Mouse (Mus musculus) kidney, postnatal 10 days (tissue): ENCODE measurements at regions not wholly inside any gene's neighbourhood (a gene's known extent, or its start where the extent isn't known, plus 50 kb on each side); places are given as distances from the start of the nearest gene placed in this dataset.

Experiments
- DNase-seq: peaks from one replicate; pipeline ENCODE4 v3.0.0; 2021; ENCODE audit warnings: mixed read lengths

GRCm38 (mm10) chr10:43718768-43719167 is 140.7 kb downstream of the Cd24a start:
- no peak for DNase-seq

- DNase-seq = no peak
Measured at GRCm38 (mm10) chr10:43721356-43721755, 143.3 kb downstream of the Cd24a start.

GRCm38 (mm10) chr10:43722164-43722563 is 144.1 kb downstream of the Cd24a start:
- no peak for DNase-seq

DNA sequence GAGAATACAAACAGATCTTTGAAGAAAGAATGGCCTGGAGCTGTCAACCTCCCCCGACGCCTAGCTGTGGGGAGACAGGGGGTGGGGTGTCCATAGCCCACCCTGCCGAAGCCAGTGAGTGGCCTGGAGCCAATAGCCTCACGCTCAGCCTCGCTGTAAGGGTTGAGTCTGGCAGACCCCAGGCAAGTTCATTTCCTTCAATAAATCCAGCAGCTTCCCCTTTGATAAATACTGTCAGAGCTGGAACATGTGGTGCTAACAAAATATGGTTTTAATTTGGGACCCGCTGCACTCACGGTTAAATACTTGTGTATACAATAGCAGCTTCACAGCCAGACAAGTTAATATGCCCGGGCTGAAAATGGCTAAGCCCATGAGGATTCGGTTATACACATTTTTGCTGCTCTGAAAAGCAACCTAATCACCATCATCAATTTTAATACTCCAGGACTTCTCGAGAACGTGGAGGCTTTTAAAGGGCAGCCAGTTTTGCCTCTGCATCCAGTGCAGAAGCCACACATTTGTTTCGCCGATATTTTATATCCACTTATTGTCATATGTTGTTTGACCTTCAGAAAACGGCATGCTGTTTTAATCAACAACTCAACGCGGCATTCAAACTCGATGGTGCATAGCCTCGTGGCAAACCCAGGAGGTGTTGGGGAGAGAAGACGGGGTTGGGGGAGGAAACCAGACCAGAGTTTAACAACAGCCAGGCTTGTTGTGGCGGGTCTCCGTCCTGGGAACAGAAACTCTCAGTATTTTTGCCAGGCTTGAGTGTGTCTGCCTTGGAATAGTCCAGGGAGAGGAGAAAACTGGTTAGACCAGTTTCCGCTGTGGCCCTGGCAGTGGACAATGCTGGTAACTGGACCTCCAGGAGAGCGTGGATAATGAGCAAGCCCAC is 144.9 kb downstream of the Cd24a start:
- peak; percentile 71 for DNase-seq

- no peak for DNase-seq
Measured at GRCm38 (mm10) chr10:43723615-43723937, 145.5 kb downstream of the Cd24a start.

- DNase-seq = no peak
Measured at GRCm38 (mm10) chr10:43727746-43728145, 149.7 kb downstream of the Cd24a start.

- no peak for DNase-seq
Measured at GRCm38 (mm10) chr10:43729184-43729583, 151.1 kb downstream of the Cd24a start.

- no peak for DNase-seq
Measured at GRCm38 (mm10) chr10:43733618-43734415, 155.7 kb downstream of the Cd24a start.

- DNase-seq = no peak
Measured at GRCm38 (mm10) chr10:43739181-43739580, 161.1 kb downstream of the Cd24a start.

DNA sequence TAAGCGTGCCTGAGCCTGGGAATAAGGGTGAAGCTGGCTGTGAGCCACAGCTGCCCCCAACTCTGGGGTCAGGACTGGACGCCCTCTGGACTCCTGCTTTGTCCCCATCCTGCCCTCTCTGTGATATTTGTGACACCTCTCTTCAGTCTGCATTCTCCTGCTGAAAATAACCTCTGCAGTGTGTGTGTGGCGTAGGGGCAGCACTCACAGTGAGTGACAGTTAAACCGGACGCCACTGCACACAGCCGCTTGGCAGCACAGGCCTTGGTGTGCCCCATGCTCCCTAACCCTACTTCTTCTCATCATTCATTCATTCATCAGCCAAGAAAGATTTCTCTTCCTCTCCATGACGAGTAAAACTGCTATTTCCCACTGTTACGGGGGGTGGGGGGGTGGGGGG is 161.6 kb downstream of the Cd24a start:
- no peak for DNase-seq

DNA sequence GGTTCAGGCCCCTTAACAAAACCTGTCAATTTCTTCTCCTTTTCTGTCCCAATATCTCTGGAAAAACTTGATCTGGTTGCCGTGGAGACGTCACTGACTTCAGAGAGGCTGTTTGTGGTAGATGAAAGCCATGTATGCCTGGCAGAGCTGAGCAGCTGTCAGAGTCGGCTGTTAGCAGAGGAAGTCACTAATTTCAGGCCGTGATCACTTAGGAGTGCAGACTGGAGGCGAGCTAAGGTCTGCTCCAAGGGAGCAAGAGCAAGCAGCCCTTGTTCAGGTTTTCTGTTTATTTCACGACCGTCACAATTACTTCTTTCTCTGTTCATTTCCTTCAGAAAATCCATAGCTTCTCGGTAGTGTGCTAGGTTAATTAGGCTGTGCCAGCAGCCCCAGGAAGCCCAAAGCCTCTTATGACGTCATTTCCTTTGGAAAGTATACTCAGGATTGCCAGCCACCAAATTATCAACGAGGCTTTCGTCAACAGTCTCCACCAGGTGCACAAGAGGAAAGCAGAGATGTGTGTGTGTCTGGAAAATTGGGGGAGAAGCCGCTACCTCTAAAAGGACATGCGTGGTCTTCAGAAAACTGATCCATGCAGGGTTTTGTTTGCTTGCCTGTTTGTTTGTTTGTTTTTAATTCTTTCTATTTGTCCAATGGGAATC is 161.2 kb downstream of the Qrsl1 start:
- peak; percentile 20 for DNase-seq

GRCm38 (mm10) chr10:43741361-43742084 is 160.0 kb downstream of the Qrsl1 start:
- no peak for DNase-seq

GRCm38 (mm10) chr10:43742085-43743054 is 159.2 kb downstream of the Qrsl1 start:
- no peak for DNase-seq

DNA sequence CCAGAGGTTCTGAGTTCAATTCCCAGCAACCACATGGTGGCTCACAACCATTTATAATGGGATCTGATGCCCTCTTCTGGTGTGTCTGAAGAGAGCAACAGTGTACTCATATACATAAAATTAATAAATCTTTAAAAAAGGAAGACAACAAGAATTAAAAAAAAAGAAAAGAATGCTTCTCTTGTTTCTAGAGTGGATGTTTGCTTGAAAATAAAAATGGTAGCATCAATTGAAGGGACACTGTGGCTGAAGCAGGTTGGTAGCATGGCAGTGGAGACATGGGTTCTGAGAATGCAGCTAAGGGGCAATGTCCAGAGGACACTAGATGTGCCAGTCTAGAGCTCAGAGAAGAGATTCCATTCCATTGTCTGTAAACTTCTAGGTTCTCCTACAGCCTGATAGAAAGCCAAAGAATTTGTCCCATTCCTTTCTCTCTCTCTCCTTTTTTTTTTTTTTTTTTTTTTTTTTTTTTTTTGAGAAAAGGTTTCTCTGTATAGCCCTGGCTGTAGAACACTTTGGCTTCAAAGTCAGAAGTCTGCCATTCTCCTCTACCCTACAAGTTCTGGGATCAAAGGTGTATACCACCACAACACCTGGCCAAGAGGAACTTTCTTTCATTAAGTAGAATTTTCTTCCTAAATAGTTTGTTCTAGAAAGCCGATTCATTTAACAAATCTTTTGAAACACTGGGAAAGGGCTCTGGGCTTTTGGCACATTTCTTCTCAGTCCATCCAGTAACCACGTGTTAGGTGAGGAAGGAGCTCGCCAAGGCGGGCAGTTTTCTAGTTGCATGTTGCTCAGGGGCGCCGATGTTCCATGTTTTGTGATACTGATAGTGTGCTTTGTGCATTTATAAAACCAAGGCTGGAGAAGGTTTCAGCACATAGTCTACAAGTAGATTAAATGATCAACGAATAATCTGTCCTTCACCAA is 158.1 kb downstream of the Qrsl1 start:
- no peak for DNase-seq

DNA sequence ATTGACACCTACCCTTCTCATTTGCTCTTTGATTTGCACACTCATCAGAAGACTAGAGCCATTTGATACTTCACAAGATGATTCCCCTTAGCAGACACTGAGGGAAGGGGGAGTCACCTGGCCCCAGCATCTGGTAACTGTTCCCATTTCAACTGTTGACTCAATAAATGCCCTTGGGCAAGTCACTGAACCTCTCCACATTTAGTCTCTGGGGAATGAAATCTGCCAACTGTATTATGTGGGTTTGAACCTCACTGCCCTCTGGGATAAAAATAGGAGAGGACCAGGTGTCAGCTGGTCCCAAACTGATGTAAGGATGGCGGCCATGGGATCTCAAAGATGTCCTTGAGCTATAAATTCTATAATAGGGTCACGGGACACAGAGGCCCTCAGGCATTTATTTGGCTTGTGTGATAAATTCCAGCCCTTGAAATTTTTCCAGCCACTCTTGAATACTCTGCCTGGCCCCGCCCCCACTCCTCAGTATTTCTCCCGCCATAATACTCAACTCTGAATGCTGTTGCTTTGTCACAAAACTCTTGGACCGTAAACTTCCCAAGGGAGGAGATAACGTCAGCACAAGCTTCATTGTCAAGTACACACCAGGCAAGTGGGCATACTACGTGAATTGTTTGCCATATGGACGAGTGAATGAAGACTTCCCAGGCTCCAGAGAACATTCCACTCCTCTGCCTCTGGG is 155.5 kb downstream of the Qrsl1 start:
- no peak for DNase-seq

DNA sequence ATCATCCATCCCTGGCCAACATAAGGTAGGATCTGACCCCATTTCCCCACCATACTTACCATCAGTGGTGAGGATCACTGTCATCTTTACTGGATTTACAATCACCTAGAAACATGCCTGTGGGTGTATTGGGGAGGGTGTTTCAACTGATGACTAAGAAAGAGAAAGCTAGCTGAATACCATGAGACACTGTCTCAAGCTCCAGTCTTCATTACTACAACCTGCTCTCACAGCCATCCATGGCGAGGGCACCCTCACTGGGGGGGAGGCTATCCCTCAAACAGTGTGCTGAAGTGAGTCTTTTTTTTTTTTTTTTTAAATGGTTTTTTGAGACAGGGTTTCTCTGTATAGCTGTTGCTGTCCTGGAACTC is 154.9 kb downstream of the Qrsl1 start:
- DNase-seq = no peak

- no peak for DNase-seq
Measured at GRCm38 (mm10) chr10:43747541-43747940, 154.0 kb downstream of the Qrsl1 start.

- DNase-seq = no peak
Measured at GRCm38 (mm10) chr10:43748300-43748699, 153.2 kb downstream of the Qrsl1 start.

DNA sequence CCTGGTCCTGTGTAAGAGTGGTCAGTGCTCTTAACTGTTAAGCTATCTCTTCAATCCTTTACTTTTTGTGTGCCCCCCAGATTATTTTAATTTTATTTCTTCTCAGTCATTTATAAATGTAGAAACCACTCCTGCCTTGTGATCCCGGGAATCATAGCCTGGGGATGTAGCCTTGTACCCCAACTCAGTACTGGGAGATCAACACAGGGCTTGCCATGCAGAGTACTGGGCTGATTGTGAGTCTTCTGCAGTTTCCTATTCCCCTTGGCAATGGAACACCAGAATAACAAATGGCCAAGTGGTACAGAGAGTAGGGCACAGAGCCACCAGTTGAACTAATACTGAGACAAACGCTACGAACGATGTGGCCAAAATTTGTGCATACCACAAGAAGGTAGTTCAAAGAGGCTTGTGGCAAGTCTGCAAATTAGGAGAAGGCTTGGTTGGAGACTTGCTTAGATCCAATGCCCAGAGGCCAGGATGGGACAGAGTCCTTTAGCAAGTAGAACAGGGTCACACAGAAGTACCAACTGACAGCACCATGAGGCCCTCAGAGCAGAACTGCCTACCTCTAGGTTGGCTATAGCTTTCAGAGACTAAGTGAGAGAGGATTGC is 151.9 kb downstream of the Qrsl1 start:
- DNase-seq = no peak
